Mouse (Mus musculus): ENCODE measurements at regions not wholly inside any gene's neighbourhood (a gene's known extent, or its start where the extent isn't known, plus 50 kb on each side); places are given as distances from the start of the nearest gene placed in this dataset.

DNA sequence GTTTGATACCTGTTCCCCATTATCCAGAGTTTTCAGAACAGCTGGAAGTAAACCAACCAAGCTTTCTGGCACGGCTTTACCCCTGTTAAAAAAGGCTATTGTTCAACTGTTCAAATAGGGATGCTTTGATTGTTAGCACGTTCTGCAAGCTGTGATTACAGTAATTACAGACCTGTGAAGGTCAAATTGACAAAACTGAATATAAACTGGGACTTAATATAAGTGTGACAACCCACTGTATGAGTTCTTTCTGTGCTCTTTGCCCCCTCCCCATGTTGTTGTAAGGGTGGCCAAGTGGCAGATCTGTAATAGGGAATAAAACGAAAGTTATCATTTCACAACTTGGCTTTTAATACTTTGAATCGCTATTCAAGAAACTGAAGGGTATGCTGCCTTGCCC is 105.0 kb upstream of the 4933415F23Rik start:
- ATAC-seq = no peak

DNA sequence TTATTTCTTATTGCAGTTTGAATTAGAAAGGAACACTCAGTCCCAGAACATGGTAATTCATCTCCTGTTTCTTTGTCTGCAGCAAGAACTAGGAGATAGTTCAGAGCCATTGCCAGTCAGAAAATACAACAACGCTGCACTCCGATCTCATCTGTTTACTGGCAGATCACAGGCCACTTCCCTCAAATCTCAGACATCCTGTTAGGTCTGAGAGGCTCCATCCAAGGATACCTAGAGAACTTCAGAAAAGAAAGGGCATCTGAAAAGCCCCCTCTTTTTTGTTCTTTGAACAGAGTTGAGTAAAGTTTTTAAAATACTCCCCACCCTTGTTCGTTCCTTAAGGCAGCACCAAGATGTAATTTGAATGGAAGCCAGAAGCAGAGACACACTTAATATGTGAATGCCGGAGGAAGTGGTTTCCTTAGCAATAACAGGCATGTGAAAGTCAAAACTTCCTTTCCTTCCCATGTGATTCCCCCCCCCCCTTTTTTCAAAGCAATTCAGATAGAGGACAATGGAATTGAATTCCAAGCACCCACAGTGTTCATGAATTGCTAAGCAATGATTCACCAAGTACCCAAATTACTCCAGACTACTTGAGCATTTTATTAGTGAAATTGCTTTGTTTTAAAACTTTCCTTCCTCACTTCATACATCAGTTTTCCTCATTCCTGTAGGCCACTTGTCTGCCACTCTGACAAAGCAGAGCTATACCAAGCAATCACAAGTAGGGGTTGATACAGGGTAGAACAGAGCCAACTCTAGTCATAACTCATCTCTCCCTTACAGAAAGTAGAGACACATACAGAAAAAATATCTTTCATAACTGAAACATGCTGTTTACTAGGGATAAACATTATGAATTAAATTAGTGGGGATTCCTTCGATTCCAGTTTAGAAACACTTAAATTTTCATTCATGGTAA is 100.7 kb upstream of the 4933415F23Rik start:
- no peak for ATAC-seq

DNA sequence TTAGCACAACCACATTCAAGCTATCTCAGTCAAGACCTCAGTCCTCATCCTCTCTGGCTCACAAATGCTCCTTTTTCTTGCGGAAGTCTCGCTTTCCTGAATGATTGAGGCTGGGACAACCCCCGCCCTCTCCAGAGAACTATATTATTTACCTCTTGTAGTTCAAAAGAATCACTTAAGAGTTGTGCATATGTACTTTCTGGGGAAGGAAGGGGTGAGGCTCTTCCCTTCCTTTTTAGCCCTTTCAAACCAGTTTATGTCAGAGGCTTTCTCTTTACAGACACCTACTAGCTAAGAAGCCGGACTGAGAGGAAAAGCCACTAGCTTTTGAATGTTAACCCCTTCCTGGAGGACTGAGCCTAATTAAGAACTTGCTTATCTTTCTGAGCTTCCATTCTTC is 98.4 kb upstream of the 4933415F23Rik start:
- no peak for ATAC-seq

- no peak for ATAC-seq
These were observed 88.4 kb upstream of the 4933415F23Rik start for GRCm38 (mm10) chr1:23190316-23191005.

DNA sequence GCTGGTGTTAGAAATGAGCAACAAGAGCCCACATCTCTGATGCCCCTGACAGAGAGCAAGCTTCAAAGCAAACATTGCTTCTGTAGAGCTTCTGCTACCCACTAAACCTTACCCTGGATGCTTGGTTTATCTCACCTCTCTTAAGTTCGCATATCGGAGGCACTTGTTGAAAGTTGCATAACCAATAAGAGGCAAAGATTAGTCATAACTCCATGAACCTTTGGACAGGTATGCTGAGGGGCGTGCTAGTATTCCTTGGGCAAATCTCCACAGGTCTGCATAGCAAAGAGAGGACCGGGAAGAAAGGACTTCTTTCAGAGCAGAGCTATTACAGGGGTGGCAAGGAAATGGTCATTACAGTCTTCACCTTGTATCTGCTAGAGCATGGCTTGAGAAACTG is 87.7 kb upstream of the 4933415F23Rik start:
- ATAC-seq = no peak

DNA sequence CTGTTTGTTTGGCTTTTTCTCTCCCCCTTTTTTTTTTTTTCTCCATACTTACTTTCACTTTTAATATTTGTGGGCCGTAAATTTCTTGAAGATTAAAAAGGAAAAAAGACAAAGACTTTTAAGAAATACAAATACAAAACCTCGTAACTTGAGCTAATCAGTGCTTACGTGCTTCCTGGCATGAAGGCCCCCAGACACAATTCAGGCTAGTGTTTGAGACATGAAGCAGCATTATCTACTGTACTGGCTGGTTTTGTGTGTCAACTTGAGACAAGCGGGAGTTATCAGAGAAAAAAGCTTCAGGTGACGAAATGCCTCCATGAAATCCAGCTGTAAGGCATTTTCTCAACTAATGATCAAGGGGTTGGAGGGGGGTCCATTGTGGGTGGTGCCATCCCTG is 86.2 kb upstream of the 4933415F23Rik start:
- ATAC-seq = no peak

DNA sequence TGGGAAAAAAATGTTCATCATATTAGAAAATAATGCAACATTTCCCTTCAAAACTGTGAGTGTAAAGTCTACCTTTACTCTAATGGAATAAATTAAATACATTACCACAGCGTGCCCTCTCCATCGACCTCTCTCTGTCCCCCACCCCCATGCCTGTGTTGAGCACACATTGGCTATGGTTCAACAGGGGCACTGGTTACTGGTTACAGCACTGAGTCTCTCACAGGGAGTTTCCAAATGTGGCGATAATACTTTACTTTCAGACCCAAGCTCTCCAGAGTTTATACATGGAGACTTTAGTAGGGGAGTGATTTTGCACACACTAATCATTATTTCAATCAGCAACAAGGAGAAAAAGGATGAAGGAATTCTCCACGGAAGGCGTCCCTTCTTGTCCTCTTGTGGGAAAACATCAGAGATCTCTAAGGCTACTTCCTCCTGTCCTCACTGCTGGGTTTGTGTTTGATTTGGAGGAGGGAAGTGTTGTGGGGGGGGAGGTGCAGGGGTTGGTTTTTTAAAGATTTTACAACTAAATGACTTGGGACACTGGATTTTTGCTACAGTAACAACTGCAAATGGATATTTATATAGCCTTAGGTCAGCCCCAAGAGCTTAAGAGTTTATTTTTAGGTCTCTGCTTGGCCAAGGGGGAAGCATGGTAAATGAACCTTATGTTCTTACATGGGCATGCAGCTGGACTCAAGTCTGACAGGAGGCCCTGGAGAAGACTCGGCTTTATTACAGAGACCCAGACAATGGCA is 85.6 kb upstream of the 4933415F23Rik start:
- ATAC-seq = no peak

- no peak for ATAC-seq
These were observed 82.7 kb upstream of the 4933415F23Rik start for GRCm38 (mm10) chr1:23184728-23185127.

- no peak for ATAC-seq
These were observed 80.5 kb upstream of the 4933415F23Rik start for GRCm38 (mm10) chr1:23182541-23182940.

- no peak for ATAC-seq
These were observed 76.4 kb upstream of the 4933415F23Rik start for GRCm38 (mm10) chr1:23178335-23178974.

- ATAC-seq = no peak
These were observed 72.0 kb upstream of the 4933415F23Rik start for GRCm38 (mm10) chr1:23174022-23174421.

GRCm38 (mm10) chr1:23173054-23173802 is 71.2 kb upstream of the 4933415F23Rik start:
- ATAC-seq = no peak

DNA sequence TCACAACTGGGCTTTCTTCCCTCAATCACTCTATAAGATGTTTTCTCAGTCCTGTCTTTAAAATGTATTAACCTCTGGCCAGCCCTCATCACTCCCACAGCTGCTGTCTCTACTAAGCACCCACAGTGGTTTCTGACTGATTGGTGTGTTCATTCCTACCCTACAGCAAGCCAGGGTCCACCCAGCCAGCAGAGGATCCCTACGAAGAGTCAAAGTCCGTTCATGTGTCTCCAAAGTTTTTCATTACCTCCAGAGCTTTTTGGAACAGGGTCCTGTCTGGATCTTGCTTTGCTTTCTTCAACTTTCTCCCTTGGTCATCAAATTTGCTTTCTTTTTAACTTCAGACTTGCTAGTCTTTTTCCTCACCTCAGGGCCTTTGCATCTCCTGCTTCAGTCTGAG is 69.3 kb upstream of the 4933415F23Rik start:
- ATAC-seq = no peak

- no peak for ATAC-seq
These were observed 68.7 kb upstream of the 4933415F23Rik start for GRCm38 (mm10) chr1:23170711-23171110.

GRCm38 (mm10) chr1:23168504-23168903 is 66.5 kb upstream of the 4933415F23Rik start:
- no peak for ATAC-seq

DNA sequence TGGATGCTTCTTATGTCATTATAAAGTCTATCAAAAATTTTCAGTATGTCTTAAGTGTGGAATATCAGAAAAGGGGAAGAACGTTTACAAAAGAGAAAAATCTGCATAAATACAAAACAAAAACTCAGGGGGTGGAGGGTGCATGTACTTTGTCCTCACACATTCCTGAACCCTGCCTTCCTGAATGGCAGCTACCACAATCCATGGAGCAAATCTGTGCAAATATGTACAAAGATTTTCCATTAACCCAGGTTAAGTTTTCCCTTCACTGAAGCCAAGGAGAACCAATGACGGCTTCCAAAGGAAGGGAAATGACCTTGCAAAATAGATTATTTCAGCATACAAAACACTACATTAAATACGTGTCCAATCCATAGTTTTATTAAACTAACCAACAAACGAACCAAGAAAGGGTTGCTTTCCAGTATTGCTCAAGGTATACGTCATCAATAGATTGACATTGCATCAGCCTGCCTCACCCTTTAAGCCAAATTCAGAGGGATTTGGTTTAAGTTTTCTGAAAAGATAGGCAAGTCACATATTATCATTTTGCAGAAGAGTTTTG is 61.4 kb upstream of the 4933415F23Rik start:
- ATAC-seq = no peak

GRCm38 (mm10) chr1:23162766-23163165 is 60.7 kb upstream of the 4933415F23Rik start:
- no peak for ATAC-seq
